Mouse (Mus musculus) bone marrow, adult 2 months (tissue): ENCODE results near the gene Spint5.
"Not testable (repeated sequence)": the region's sequence is repeated elsewhere in the genome, so short reads cannot be mapped to it uniquely, and the experiment has no call there.

Source experiments
- CTCF ChIP-seq: fragments of 200-500 bp; IDR thresholded peaks from 2 replicates; pipeline ENCODE4 v1.5.1; 2011; ENCODE audit warnings: low read length, control low read depth; ENCODE audit not compliant: control insufficient read depth, insufficient read depth
- POLR2A ChIP-seq: fragments of 200-500 bp; IDR thresholded peaks from 2 replicates; pipeline ENCODE4 v1.6.1; 2011; ENCODE audit warnings: low read depth, mild to moderate bottlenecking, control low read depth, low read length, borderline replicate concordance; ENCODE audit not compliant: control insufficient read depth

DNA sequence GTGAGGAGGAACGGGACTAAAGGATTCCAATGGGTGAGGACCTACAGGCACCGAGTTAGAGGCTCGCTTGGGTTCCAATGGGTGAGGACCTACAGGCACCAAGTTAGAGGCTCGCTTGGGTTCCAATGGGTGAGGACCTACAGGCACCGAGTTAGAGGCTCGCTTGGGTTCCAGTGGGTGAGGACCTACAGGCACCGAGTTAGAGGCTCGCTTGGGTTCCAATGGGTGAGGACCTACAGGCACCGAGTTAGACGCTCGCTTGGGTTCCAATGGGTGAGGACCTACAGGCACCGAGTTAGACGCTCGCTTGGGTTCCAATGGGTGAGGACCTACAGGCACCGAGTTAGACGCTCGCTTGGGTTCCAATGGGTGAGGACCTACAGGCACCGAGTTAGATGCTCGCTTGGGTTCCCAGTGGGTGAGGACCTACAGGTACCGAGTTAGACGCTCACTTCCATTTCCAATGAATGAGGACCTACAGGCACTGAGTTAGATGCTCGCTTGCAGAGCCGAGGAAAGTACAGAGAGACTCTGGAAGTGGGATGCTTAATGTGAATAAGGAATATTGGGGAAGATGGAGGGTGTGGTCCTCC, 1.2 kb downstream of the Spint5 start:
- TF ChIP-seq CTCF, POLR2A: not testable (repeated sequence)
